Mouse (Mus musculus) spleen, adult 2 months (tissue): ENCODE measurements around the gene Trpv2. TPM values are rescaled to one million over a fixed set of nuclear protein-coding genes. Genes with fewer than 3 reads are reported as not detected.

Experiments
- DNase-seq, 2 experiments: peaks; one replicate each; pipeline versions ENCODE4 v3.0.0 to v3.0.0-alpha.2; 2012 to 2021; ENCODE audit warnings: low spot score in 2 of 2, low read depth in 1 of 2
- H3K27ac ChIP-seq: fragments of 200-500 bp; 2 replicates; pipeline ENCODE4 v1.5.1; 2012; ENCODE audit warnings: low read length, inconsistent platforms; ENCODE audit not compliant: insufficient read depth
- H3K27me3 ChIP-seq: fragments of 200-500 bp; 2 replicates; pipeline ENCODE4 v1.6.1; 2012; ENCODE audit warnings: mild to moderate bottlenecking, moderate library complexity, low read length, inconsistent platforms; ENCODE audit not compliant: control insufficient read depth, insufficient read depth
- H3K36me3 ChIP-seq: fragments of 200-500 bp; 2 replicates; pipeline ENCODE4 v1.6.1; 2012; ENCODE audit warnings: mild to moderate bottlenecking, low read length, inconsistent platforms; ENCODE audit not compliant: control insufficient read depth, insufficient read depth
- H3K4me1 ChIP-seq: fragments of 200-500 bp; 2 replicates; pipeline ENCODE4 v1.6.1; 2011; ENCODE audit warnings: inconsistent platforms; ENCODE audit not compliant: control insufficient read depth, insufficient read depth, insufficient read length
- H3K4me3 ChIP-seq: fragments of 200-500 bp; 2 replicates; pipeline ENCODE4 v1.5.1; 2011; ENCODE audit warnings: mild to moderate bottlenecking, inconsistent platforms; ENCODE audit not compliant: insufficient read depth, insufficient read length; ENCODE audit errors: extremely low read depth
- CTCF ChIP-seq: fragments of 200-500 bp; IDR thresholded peaks from 2 replicates; pipeline ENCODE4 v1.5.1; 2011; ENCODE audit warnings: mild to moderate bottlenecking, inconsistent platforms; ENCODE audit not compliant: insufficient read depth, insufficient read length, insufficient replicate concordance; ENCODE audit errors: extremely low read depth
- POLR2A ChIP-seq: fragments of 200-500 bp; IDR thresholded peaks from 2 replicates; pipeline ENCODE4 v1.6.1; 2011; ENCODE audit warnings: low read depth, low read length, inconsistent platforms
- WGBS: fragments of 180-500 bp; shearing (Covaris S2); methylation state at CpG from one replicate; pipeline ENCODE4 v1.1.7; 2018; 5-methylcytosine and 5-hydroxymethylcytosine counted together
- polyA plus RNA-seq: library from polyadenylated mRNA; depleted of rRNA; stranded (reverse); fragments of >200 nt; gene quantifications from 2 replicates; pipeline ENCODE4 v1.2.3, GENCODE M21; 2012

Trpv2 gene
- polyA plus RNA-seq, 1 experiment: 35.4 TPM

- WGBS: 21% methylated on average over 4 of the region's 4 CpGs
- no peak for TF ChIP-seq POLR2A
- no peak for TF ChIP-seq CTCF
- Histone ChIP-seq H3K27me3 (no peaks in the 10 kb centered on the region), H3K4me1 (peaks cover 2% of the 10 kb centered on the region; the same call in 1 of the 2 replicates), H3K36me3 (peaks cover 9% of the 10 kb centered on the region), H3K4me3 (peak overlapping the region; percentile 77), H3K27ac (peak overlapping the region; percentile 68)
- no peak for DNase-seq
Observed at GRCm38 (mm10) chr11:62574703-62575085, 408 bp downstream of the Trpv2 start.

GRCm38 (mm10) chr11:62575297-62575658, 992 bp downstream of the Trpv2 start:
- H3K4me3 ChIP-seq: peak overlapping the region; percentile 77
- peaks cover 2% of the 10 kb centered on the region; the same call in 1 of the 2 replicates for H3K4me1 ChIP-seq
- DNase-seq: peak; percentile 54 to 85
- peaks cover 9% of the 10 kb centered on the region for H3K36me3 ChIP-seq
- 1% methylated on average over 9 of the region's 9 CpGs for WGBS
- TF ChIP-seq POLR2A (no peak; the same call in 1 of the 2 replicates), CTCF (peak; percentile 86; the same call in 1 of the 2 replicates)
- H3K27me3 ChIP-seq: no peaks in the 10 kb centered on the region
- H3K27ac ChIP-seq: peak overlapping the region; percentile 89

- TF ChIP-seq POLR2A: peak; percentile 6; the same call in 1 of the 2 replicates
- TF ChIP-seq CTCF: no peak
- peak in 1 of 2 experiments; percentile 36 for DNase-seq
- Histone ChIP-seq H3K36me3 (peaks cover 9% of the 10 kb centered on the region), H3K4me3 (peak overlapping the region; percentile 77), H3K27ac (peak overlapping the region; percentile 89), H3K4me1 (peaks cover 2% of the 10 kb centered on the region; the same call in 1 of the 2 replicates), H3K27me3 (no peaks in the 10 kb centered on the region)
- WGBS: 2% methylated on average over 27 of the region's 27 CpGs
Observed at GRCm38 (mm10) chr11:62575659-62576438, 1.6 kb downstream of the Trpv2 start.

- WGBS: 4% methylated on average over 16 of the region's 16 CpGs
- H3K27ac ChIP-seq: peak overlapping the region; percentile 89
- TF ChIP-seq POLR2A (peak; percentile 31), CTCF (no peak)
- peak overlapping the region; percentile 77 for H3K4me3 ChIP-seq
- H3K36me3 ChIP-seq: peaks cover 12% of the 10 kb centered on the region
- H3K27me3 ChIP-seq: no peaks in the 10 kb centered on the region
- DNase-seq: peak; percentile 57 to 76
- peaks cover 2% of the 10 kb centered on the region; the same call in 1 of the 2 replicates for H3K4me1 ChIP-seq
Observed at GRCm38 (mm10) chr11:62576530-62577152, 2.4 kb downstream of the Trpv2 start.

GRCm38 (mm10) chr11:62583031-62583430, 8.7 kb downstream of the Trpv2 start:
- Histone ChIP-seq H3K4me3 (no peak overlapping the region), H3K4me1 (no peaks in the 10 kb centered on the region), H3K27me3 (no peaks in the 10 kb centered on the region), H3K36me3 (peaks cover 45% of the 10 kb centered on the region), H3K27ac (no peak overlapping the region)
- no peak for DNase-seq
- TF ChIP-seq CTCF (no peak), POLR2A (no peak)
- 94% methylated on average over 6 of the region's 6 CpGs for WGBS

GRCm38 (mm10) chr11:62584671-62585206, 10.5 kb downstream of the Trpv2 start:
- DNase-seq: no peak
- 89% methylated on average over 9 of the region's 9 CpGs for WGBS
- Histone ChIP-seq H3K4me3 (no peak overlapping the region), H3K4me1 (no peaks in the 10 kb centered on the region), H3K27me3 (no peaks in the 10 kb centered on the region), H3K27ac (no peak overlapping the region), H3K36me3 (peaks cover 46% of the 10 kb centered on the region)
- TF ChIP-seq POLR2A: no peak
- no peak for TF ChIP-seq CTCF

- peaks cover 53% of the 10 kb centered on the region for H3K36me3 ChIP-seq
- DNase-seq: no peak
- no peaks in the 10 kb centered on the region for H3K27me3 ChIP-seq
- no peak overlapping the region for H3K27ac ChIP-seq
- TF ChIP-seq POLR2A (no peak), CTCF (no peak)
- H3K4me1 ChIP-seq: no peaks in the 10 kb centered on the region
- 79% methylated on average over 5 of the region's 5 CpGs for WGBS
- no peak overlapping the region for H3K4me3 ChIP-seq
Observed at GRCm38 (mm10) chr11:62587034-62587433, 12.7 kb downstream of the Trpv2 start.
